Mouse (Mus musculus): ENCODE measurements around the gene Olfr770.

GRCm38 (mm10) chr10:129101231-129101630, 37.6 kb downstream of the Olfr770 start:
- TF ChIP-seq GATA1 (IDR thresholded peaks at IDR 0.05; ENCODE audit: low read length) = no peak
- TF ChIP-seq TAL1 (IDR thresholded peaks at IDR 0.05; ENCODE audit: low read length) = no peak

Measured in erythroblast, embryonic 14.5 days (primary cell).